Mouse (Mus musculus): ENCODE measurements around the gene Tmem210.

DNA sequence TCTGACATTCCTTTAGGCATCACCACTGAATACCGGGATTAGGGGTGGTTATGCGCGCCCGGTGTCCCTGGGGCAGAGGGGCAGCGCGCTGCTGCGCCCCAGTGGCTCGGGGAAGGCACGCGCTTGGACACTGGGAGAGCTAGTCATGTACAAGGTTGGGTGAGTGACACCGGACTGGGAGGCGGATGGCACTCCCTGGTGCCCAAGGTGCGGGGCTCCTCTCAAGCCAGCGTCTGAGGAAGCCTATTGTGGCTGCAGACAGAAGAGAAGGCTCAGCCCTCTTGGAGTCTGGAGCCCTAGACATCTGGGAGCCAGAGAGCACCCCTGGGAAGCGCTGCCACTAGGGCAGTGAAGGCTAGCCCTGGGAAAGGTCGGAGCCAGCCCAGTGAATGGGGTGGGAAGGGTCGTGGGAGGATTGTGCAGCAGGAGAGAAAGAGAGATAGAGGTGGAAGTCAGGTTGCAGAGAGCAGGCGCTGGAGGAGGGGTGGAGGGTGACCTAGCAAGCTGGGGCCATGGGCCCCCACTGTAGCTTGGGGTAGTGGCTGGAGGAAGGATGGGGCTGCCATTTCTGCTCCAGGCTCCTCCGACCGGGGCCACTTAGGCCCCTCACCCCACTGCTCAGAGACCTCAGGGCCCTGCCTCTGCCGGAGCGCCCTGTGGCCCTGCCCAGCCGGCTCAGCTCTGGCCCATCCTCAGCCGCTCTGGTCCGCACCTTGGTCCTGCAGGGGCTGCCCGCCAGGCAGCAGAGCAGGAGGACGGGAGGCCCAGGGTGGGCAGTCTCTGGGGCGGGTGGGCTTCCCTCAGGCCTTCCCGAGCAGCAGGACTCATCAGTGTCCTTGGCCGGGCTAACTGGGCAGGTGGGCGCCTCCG, 3.5 kb downstream of the Tmem210 start:
- TF ChIP-seq POLR2A (IDR thresholded peaks at IDR 0.05; ENCODE audit: low read depth, low read length) (no peak), CTCF (conservative IDR thresholded peaks at IDR 0.05; ENCODE audit: insufficient read depth, insufficient read length, low read depth, low read length) (no peak)
